Mouse (Mus musculus): Measurements from ENCODE around the gene Kcng1. TPM values are rescaled to one million over a fixed set of nuclear protein-coding genes. Genes with fewer than 3 reads are reported as not detected.

Gene Kcng1
- polyA plus RNA-seq, 1 experiment from 2014 or later, result 0.65 TPM

DNA sequence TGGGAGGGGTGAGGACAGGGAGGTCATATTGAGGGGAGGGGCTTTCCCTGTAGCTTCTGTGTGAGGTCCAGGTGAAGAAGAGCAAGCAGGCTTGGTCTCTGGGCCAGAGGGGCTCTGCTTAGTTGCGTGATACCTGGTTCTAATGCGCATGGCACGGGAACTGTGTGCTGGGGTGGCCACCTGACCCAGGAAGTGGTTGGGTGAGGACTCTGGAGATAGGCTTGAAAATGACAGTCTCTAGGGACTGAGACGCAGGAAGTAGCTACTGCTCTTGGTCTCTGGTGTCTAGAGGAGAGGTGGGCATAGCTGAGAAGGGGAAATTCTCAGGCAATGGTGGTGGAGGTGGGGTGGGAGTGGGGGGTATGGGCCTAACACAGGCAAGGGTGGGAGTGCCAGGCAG, 24.3 kb downstream of the Kcng1 start:
- Histone ChIP-seq H3K4me3 (ENCODE audit: low read depth, low read length) (no peak overlapping the region), H3K36me3 (ENCODE audit: control insufficient read depth, insufficient read depth, low read length) (no peaks in the 10 kb centered on the region), H3K4me2 (replicated peaks; ENCODE audit: low read depth) (no peak overlapping the region), H3K4me1 (replicated peaks; ENCODE audit: control insufficient read depth, insufficient read depth) (no peaks in the 10 kb centered on the region), H3K27me3 (ENCODE audit: control insufficient read depth, insufficient read depth, low read length) (no peaks in the 10 kb centered on the region), H3K9ac (ENCODE audit: low read length) (no peak overlapping the region), H3K27ac (replicated peaks) (no peak overlapping the region), H3K9me3 (ENCODE audit: control insufficient read depth, low read length) (no peaks in the 10 kb centered on the region)
- no peak for TF ChIP-seq EP300 (optimal IDR thresholded peaks at IDR 0.05)
- no peak for TF ChIP-seq CTCF (IDR thresholded peaks at IDR 0.05; ENCODE audit: low read depth)
- DNase-seq (ENCODE audit: low spot score), result no peak
- WGBS, result 81% methylated on average over 4 of the region's 4 CpGs
- ATAC-seq (ENCODE audit: low FRiP score, low TSS enrichment), result no peak

DNA sequence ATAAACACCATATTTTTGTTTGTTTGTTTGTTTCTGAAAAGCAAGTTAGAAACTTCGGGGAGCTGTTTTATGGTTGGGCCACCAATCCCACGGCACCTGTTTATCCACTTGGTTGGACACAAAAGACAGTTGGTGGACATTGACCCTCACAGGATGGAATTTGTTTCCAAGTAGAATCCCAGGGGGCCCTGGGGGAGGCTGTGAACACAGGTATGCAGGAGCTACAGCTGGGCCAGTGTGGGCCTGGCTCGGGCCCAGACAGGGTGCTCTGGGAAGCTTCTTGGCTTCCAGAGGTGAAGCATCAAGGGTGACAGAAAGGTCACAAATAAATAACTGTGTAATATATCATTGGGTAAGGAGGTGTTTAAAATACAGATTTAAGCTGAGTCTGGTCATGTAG, 25.0 kb downstream of the Kcng1 start:
- 49% methylated on average over 3 of the region's 3 CpGs for WGBS
- ATAC-seq (ENCODE audit: low FRiP score, low TSS enrichment) (no peak), DNase-seq (ENCODE audit: low spot score) (no peak)
- H3K4me2 ChIP-seq (replicated peaks; ENCODE audit: low read depth), result no peak overlapping the region
- H3K27ac ChIP-seq (replicated peaks), result no peak overlapping the region
- no peak overlapping the region for H3K9ac ChIP-seq (ENCODE audit: low read length)
- no peak overlapping the region for H3K4me3 ChIP-seq (ENCODE audit: low read depth, low read length)
- no peaks in the 10 kb centered on the region for H3K4me1 ChIP-seq (replicated peaks; ENCODE audit: control insufficient read depth, insufficient read depth)
- no peaks in the 10 kb centered on the region for H3K9me3 ChIP-seq (ENCODE audit: control insufficient read depth, low read length)
- no peaks in the 10 kb centered on the region for H3K36me3 ChIP-seq (ENCODE audit: control insufficient read depth, insufficient read depth, low read length)
- no peaks in the 10 kb centered on the region for H3K27me3 ChIP-seq (ENCODE audit: control insufficient read depth, insufficient read depth, low read length)
- TF ChIP-seq CTCF (IDR thresholded peaks at IDR 0.05; ENCODE audit: low read depth) (no peak), EP300 (optimal IDR thresholded peaks at IDR 0.05) (no peak)

DNA sequence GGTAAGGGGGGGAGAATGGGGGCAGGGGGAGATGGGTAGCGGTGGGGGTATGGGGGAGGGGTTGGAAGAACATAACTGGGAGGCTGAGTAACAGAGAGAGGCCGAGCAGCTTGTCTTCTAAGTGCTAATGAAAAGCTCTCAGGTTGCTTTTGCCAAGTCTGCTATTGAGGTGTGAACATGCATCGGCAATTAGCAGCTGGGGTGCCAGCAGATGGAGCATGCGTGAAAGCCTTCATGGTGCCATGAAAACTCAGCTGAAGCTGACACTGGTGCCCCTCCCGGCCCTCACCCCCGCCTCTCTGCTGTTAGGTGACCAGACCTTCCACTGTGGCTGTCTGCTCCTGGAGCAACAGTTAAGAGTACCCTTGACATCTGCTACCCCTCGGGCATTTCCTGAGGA, 27.7 kb downstream of the Kcng1 start:
- no peaks in the 10 kb centered on the region for H3K9me3 ChIP-seq (ENCODE audit: control insufficient read depth, low read length)
- no peaks in the 10 kb centered on the region for H3K4me1 ChIP-seq (replicated peaks; ENCODE audit: control insufficient read depth, insufficient read depth)
- ATAC-seq (ENCODE audit: low FRiP score, low TSS enrichment) (no peak), DNase-seq (ENCODE audit: low spot score) (no peak)
- TF ChIP-seq EP300 (optimal IDR thresholded peaks at IDR 0.05) (no peak), CTCF (IDR thresholded peaks at IDR 0.05; ENCODE audit: low read depth) (no peak)
- no peak overlapping the region for H3K4me2 ChIP-seq (replicated peaks; ENCODE audit: low read depth)
- H3K36me3 ChIP-seq (ENCODE audit: control insufficient read depth, insufficient read depth, low read length), result no peaks in the 10 kb centered on the region
- H3K4me3 ChIP-seq (ENCODE audit: low read depth, low read length), result no peak overlapping the region
- H3K27ac ChIP-seq (replicated peaks), result no peak overlapping the region
- WGBS, result 32% methylated on average over 7 of the region's 7 CpGs
- no peaks in the 10 kb centered on the region for H3K27me3 ChIP-seq (ENCODE audit: control insufficient read depth, insufficient read depth, low read length)
- H3K9ac ChIP-seq (ENCODE audit: low read length), result no peak overlapping the region

DNA sequence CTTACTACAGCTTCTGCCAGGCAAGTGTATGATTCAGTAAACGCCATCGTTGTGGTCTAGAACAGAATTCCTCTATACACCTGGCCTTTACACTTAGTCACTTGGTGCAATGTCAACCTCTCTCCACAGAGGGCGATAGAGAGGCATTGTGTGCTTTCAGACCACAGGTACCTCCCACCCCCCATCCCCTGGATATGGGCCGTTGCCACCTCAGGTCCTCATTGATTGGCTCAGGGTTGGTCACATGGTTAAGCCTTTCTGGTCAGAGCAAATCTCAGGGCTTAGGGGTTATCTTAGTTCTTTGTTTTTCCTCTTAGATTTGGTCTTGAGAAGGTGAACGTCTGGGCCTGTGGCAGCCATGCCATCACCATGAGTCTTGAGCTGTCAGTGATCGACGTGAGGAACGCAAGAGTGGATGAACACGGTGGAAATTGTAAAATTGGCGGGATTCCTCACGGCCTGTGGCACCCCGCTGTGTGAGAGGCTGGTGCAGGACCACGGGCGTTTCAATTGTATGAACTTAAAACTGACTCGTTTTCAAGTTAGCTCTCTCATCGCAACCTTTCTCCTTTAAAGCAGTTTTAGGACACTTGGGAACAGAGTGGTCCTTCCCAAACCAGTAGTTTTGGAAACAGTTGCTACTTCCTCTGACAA, 28.8 kb downstream of the Kcng1 start:
- H3K27me3 ChIP-seq (ENCODE audit: control insufficient read depth, insufficient read depth, low read length), result no peaks in the 10 kb centered on the region
- TF ChIP-seq CTCF (IDR thresholded peaks at IDR 0.05; ENCODE audit: low read depth) (peak; percentile 77), EP300 (optimal IDR thresholded peaks at IDR 0.05) (no peak)
- peak; percentile 65 for DNase-seq (ENCODE audit: low spot score)
- no peak overlapping the region for H3K4me2 ChIP-seq (replicated peaks; ENCODE audit: low read depth)
- ATAC-seq (ENCODE audit: low FRiP score, low TSS enrichment), result peak; percentile 30; the same call in 1 of the 2 replicates
- no peak overlapping the region for H3K27ac ChIP-seq (replicated peaks)
- no peak overlapping the region for H3K9ac ChIP-seq (ENCODE audit: low read length)
- H3K9me3 ChIP-seq (ENCODE audit: control insufficient read depth, low read length), result no peaks in the 10 kb centered on the region
- H3K4me3 ChIP-seq (ENCODE audit: low read depth, low read length), result no peak overlapping the region
- H3K4me1 ChIP-seq (replicated peaks; ENCODE audit: control insufficient read depth, insufficient read depth), result no peaks in the 10 kb centered on the region
- H3K36me3 ChIP-seq (ENCODE audit: control insufficient read depth, insufficient read depth, low read length), result no peaks in the 10 kb centered on the region
- 14% methylated on average over 16 of the region's 16 CpGs for WGBS

DNA sequence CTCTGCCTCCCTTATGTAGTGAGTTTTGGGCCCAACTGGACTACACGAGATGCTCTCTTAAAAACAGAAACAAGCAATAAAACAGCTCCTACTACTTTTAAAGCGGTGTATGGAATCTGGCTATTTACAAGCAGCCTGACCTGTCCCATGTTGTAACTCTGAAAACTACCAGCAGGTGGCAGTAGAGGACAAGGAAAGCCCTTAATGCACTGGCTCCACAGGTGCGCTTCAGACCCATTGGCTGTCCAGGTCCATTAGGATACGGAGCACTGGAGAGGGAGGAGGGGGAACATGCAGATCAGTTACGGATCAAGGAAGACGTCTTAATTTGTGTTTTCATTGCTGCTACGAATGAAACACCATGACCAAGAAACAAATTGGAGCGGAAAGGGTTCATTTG, 31.3 kb downstream of the Kcng1 start:
- Histone ChIP-seq H3K27me3 (ENCODE audit: control insufficient read depth, insufficient read depth, low read length) (no peaks in the 10 kb centered on the region), H3K4me2 (replicated peaks; ENCODE audit: low read depth) (no peak overlapping the region), H3K36me3 (ENCODE audit: control insufficient read depth, insufficient read depth, low read length) (no peaks in the 10 kb centered on the region), H3K4me3 (ENCODE audit: low read depth, low read length) (no peak overlapping the region), H3K27ac (replicated peaks) (no peak overlapping the region), H3K9ac (ENCODE audit: low read length) (no peak overlapping the region), H3K4me1 (replicated peaks; ENCODE audit: control insufficient read depth, insufficient read depth) (no peaks in the 10 kb centered on the region), H3K9me3 (ENCODE audit: control insufficient read depth, low read length) (no peaks in the 10 kb centered on the region)
- WGBS, result 17% methylated on average over 8 of the region's 8 CpGs
- TF ChIP-seq EP300 (optimal IDR thresholded peaks at IDR 0.05), result no peak
- TF ChIP-seq CTCF (IDR thresholded peaks at IDR 0.05; ENCODE audit: low read depth), result peak; percentile 95
- DNase-seq (ENCODE audit: low spot score) (peak; percentile 85), ATAC-seq (ENCODE audit: low FRiP score, low TSS enrichment) (peak; percentile 60; the same call in 1 of the 2 replicates)

DNA sequence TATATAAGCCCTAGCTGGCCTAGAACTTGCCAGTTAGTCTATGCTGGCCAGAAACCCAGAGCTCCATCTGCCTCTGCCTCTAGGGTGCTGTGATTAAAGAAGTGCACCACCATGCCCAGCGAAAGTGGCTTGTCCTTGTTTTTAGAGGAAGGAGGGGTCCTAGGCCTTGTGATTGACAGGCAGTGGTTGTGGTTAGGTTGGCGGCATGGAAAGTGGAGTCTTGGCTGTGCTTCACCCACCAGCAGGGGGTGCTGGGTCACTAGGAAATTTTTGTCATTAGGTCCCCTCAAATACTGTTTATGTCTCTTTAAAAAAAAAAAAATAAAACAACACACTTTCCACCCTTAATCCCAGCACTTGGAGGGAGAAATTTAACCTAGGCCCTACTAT, 32.7 kb downstream of the Kcng1 start:
- 34% methylated on average over 2 of the region's 2 CpGs for WGBS
- no peak for DNase-seq (ENCODE audit: low spot score)
- no peak overlapping the region for H3K4me2 ChIP-seq (replicated peaks; ENCODE audit: low read depth)
- H3K9me3 ChIP-seq (ENCODE audit: control insufficient read depth, low read length), result no peaks in the 10 kb centered on the region
- H3K27me3 ChIP-seq (ENCODE audit: control insufficient read depth, insufficient read depth, low read length), result no peaks in the 10 kb centered on the region
- ATAC-seq (ENCODE audit: low FRiP score, low TSS enrichment), result no peak
- no peak overlapping the region for H3K27ac ChIP-seq (replicated peaks)
- H3K36me3 ChIP-seq (ENCODE audit: control insufficient read depth, insufficient read depth, low read length), result no peaks in the 10 kb centered on the region
- no peak overlapping the region for H3K9ac ChIP-seq (ENCODE audit: low read length)
- TF ChIP-seq EP300 (optimal IDR thresholded peaks at IDR 0.05) (no peak), CTCF (IDR thresholded peaks at IDR 0.05; ENCODE audit: low read depth) (peak; percentile 60)
- H3K4me1 ChIP-seq (replicated peaks; ENCODE audit: control insufficient read depth, insufficient read depth), result no peaks in the 10 kb centered on the region
- no peak overlapping the region for H3K4me3 ChIP-seq (ENCODE audit: low read depth, low read length)

All from stomach, postnatal 0 days (tissue).